Mouse (Mus musculus) hindbrain, embryonic 14.5 days (tissue): Measurements from ENCODE around the gene Slc36a4. TPM values are rescaled to one million over a fixed set of nuclear protein-coding genes. Genes with fewer than 3 reads are reported as not detected.

ENCODE experiments used
- ATAC-seq: fragments of 200-750 bp; cut with Nextera tagmentation; 2 replicates; pipeline ENCODE4 v1.8.0; 2017; ENCODE audit warnings: moderate number of reproducible peaks, mild to moderate bottlenecking, moderate TSS enrichment, moderate library complexity; ENCODE audit not compliant: low FRiP score
- DNase-seq: peaks from one replicate; pipeline ENCODE4 v3.0.0-alpha.2; 2015; ENCODE audit warnings: low spot score
- H3K27ac ChIP-seq: fragments of 300-500 bp; sonication (generic); 2 replicates; pipeline ENCODE4 v1.5.1; 2014; ENCODE audit warnings: mild to moderate bottlenecking, moderate library complexity
- H3K27me3 ChIP-seq: fragments of 300-500 bp; sonication (generic); 2 replicates; pipeline ENCODE4 v1.6.1; 2014; ENCODE audit warnings: mild to moderate bottlenecking, low read length, mixed read lengths; ENCODE audit not compliant: control insufficient read depth, insufficient read depth
- H3K36me3 ChIP-seq: fragments of 300-500 bp; sonication (generic); replicated peaks from 2 replicates; pipeline ENCODE4 v1.6.1; 2014; ENCODE audit not compliant: control insufficient read depth, insufficient read depth
- H3K4me1 ChIP-seq: fragments of 300-500 bp; sonication (generic); replicated peaks from 2 replicates; pipeline ENCODE4 v1.6.1; 2014; ENCODE audit warnings: antibody characterized with exemption, low read length, mixed read lengths; ENCODE audit not compliant: control insufficient read depth, insufficient read depth
- H3K4me2 ChIP-seq: fragments of 300-500 bp; sonication (generic); replicated peaks from 2 replicates; pipeline ENCODE4 v1.6.1; 2014; ENCODE audit warnings: mild to moderate bottlenecking, moderate library complexity
- H3K4me3 ChIP-seq: fragments of 300-500 bp; sonication (generic); replicated peaks from 2 replicates; pipeline ENCODE4 v1.5.1; 2014; ENCODE audit warnings: mild to moderate bottlenecking, low read length
- H3K9ac ChIP-seq: fragments of 300-500 bp; sonication (generic); 2 replicates; pipeline ENCODE4 v1.6.1; 2014
- H3K9me3 ChIP-seq: fragments of 300-500 bp; sonication (generic); 2 replicates; pipeline ENCODE4 v1.6.1; 2016; ENCODE audit warnings: low read length; ENCODE audit not compliant: control insufficient read depth
- WGBS: fragments of 180-500 bp; shearing (Covaris S2); extraction: QIAGEN DNeasy Blood & Tissue Kit; methylation state at CpG from one replicate; pipeline ENCODE4 v1.1.7; 2014; 5-methylcytosine and 5-hydroxymethylcytosine counted together
- polyA plus RNA-seq: library from polyadenylated mRNA; unstranded; fragments of >200 nt; fragmentation: Nextera tagmentation; extraction: Ambion mirVana; gene quantifications from 2 replicates; pipeline ENCODE4 v1.2.1, GENCODE M21; 2014

Slc36a4 gene
- 41.1 and 48.1 TPM in 2 replicates for polyA plus RNA-seq

GRCm38 (mm10) chr9:15709599-15710381, at the start of gene Slc36a4:
TSS of gene Slc36a4 (plus strand) at chr9:15709738.
- no peaks in the 10 kb centered on the region for H3K9me3 ChIP-seq
- WGBS: under 1% methylated on average over 62 of the region's 75 CpGs
- H3K4me3 ChIP-seq: peak within 1 kb of the TSS; percentile 79
- H3K4me1 ChIP-seq: peaks cover 26% of the 10 kb centered on the region
- no peaks in the 10 kb centered on the region for H3K36me3 ChIP-seq
- H3K27ac ChIP-seq: peak within 1 kb of the TSS; percentile 93
- peak within 1 kb of the TSS; percentile 87 for H3K9ac ChIP-seq
- ATAC-seq (peak; percentile 93), DNase-seq (peak; percentile 78)
- no peaks in the 10 kb centered on the region for H3K27me3 ChIP-seq
- H3K4me2 ChIP-seq: peak within 1 kb of the TSS; percentile 79

GRCm38 (mm10) chr9:15664606-15665005, 44.9 kb upstream of the Slc36a4 start:
- H3K9ac ChIP-seq: no peak overlapping the region
- no peak for DNase-seq

GRCm38 (mm10) chr9:15669452-15669851, 40.1 kb upstream of the Slc36a4 start:
- Histone ChIP-seq H3K27ac (no peak overlapping the region), H3K4me1 (0 out of 2 replicates have a peak, but pooled peaks cover 2% of the 10 kb centered on the region), H3K9ac (no peak overlapping the region), H3K4me2 (no peak overlapping the region), H3K27me3 (no peaks in the 10 kb centered on the region), H3K4me3 (no peak overlapping the region), H3K36me3 (no peaks in the 10 kb centered on the region), H3K9me3 (no peaks in the 10 kb centered on the region)
- ATAC-seq: no peak
- WGBS: 75% methylated on average over 3 of the region's 3 CpGs
- no peak for DNase-seq

More at GRCm38 (mm10) chr9:15664606-15665005, 44.9 kb upstream of the Slc36a4 start:
- Histone ChIP-seq H3K4me3 (no peak overlapping the region), H3K9me3 (no peaks in the 10 kb centered on the region), H3K27me3 (no peaks in the 10 kb centered on the region), H3K4me1 (no peaks in the 10 kb centered on the region), H3K36me3 (no peaks in the 10 kb centered on the region), H3K27ac (no peak overlapping the region), H3K4me2 (no peak overlapping the region)
- WGBS: 84% methylated on average over 7 of the region's 7 CpGs
- no peak for ATAC-seq

- no peak for DNase-seq
- Histone ChIP-seq H3K4me1 (0 out of 2 replicates have a peak, but pooled peaks cover 2% of the 10 kb centered on the region), H3K27me3 (no peaks in the 10 kb centered on the region), H3K36me3 (no peaks in the 10 kb centered on the region), H3K4me2 (no peak overlapping the region), H3K4me3 (no peak overlapping the region), H3K9ac (no peak overlapping the region), H3K9me3 (no peaks in the 10 kb centered on the region), H3K27ac (no peak overlapping the region)
- ATAC-seq: peak; percentile 14; the same call in 1 of the 2 replicates
- 36% methylated on average over 5 of the region's 5 CpGs for WGBS
These were observed 39.5 kb upstream of the Slc36a4 start for GRCm38 (mm10) chr9:15670002-15670527.

- DNase-seq (no peak), ATAC-seq (no peak)
- H3K9me3 ChIP-seq: no peaks in the 10 kb centered on the region
- H3K4me1 ChIP-seq: 0 out of 2 replicates have a peak, but pooled peaks cover 2% of the 10 kb centered on the region
- H3K4me2 ChIP-seq: no peak overlapping the region
- no peak overlapping the region for H3K4me3 ChIP-seq
- WGBS: 39% methylated on average over 1 of the region's 1 CpGs
- no peaks in the 10 kb centered on the region for H3K27me3 ChIP-seq
- H3K27ac ChIP-seq: no peak overlapping the region
- H3K36me3 ChIP-seq: no peaks in the 10 kb centered on the region
- H3K9ac ChIP-seq: no peak overlapping the region
These were observed 37.3 kb upstream of the Slc36a4 start for GRCm38 (mm10) chr9:15672251-15672650.

GRCm38 (mm10) chr9:15681855-15682466, 27.6 kb upstream of the Slc36a4 start:
- H3K4me2 ChIP-seq: no peak overlapping the region
- H3K9me3 ChIP-seq: no peaks in the 10 kb centered on the region
- whole genome bisulfite sequencing: 42% methylated on average over 2 of the region's 2 CpGs
- ATAC-seq: peak; percentile 91
- H3K27ac ChIP-seq: no peak overlapping the region
- no peaks in the 10 kb centered on the region for H3K27me3 ChIP-seq
- H3K4me3 ChIP-seq: no peak overlapping the region
- no peaks in the 10 kb centered on the region for H3K36me3 ChIP-seq
- H3K4me1 ChIP-seq: no peaks in the 10 kb centered on the region
- H3K9ac ChIP-seq: no peak overlapping the region
- peak; percentile 82 for DNase-seq

GRCm38 (mm10) chr9:15685215-15685614, 24.3 kb upstream of the Slc36a4 start:
- H3K4me3 ChIP-seq: no peak overlapping the region
- 17% methylated on average over 4 of the region's 4 CpGs for WGBS
- DNase-seq: peak; percentile 95
- no peak overlapping the region for H3K9ac ChIP-seq
- H3K27me3 ChIP-seq: no peaks in the 10 kb centered on the region
- no peaks in the 10 kb centered on the region for H3K36me3 ChIP-seq
- H3K9me3 ChIP-seq: no peaks in the 10 kb centered on the region
- no peak overlapping the region for H3K4me2 ChIP-seq
- no peaks in the 10 kb centered on the region for H3K4me1 ChIP-seq
- ATAC-seq: peak; percentile 74
- H3K27ac ChIP-seq: no peak overlapping the region

- H3K27me3 ChIP-seq: no peaks in the 10 kb centered on the region
- WGBS: 96% methylated on average over 5 of the region's 5 CpGs
- no peak overlapping the region for H3K9ac ChIP-seq
- H3K4me2 ChIP-seq: no peak overlapping the region
- no peak overlapping the region for H3K4me3 ChIP-seq
- DNase-seq (no peak), ATAC-seq (no peak)
- no peaks in the 10 kb centered on the region for H3K9me3 ChIP-seq
- no peaks in the 10 kb centered on the region for H3K4me1 ChIP-seq
- no peak overlapping the region for H3K27ac ChIP-seq
- no peaks in the 10 kb centered on the region for H3K36me3 ChIP-seq
These were observed 22.2 kb upstream of the Slc36a4 start for GRCm38 (mm10) chr9:15687358-15687757.

- no peak overlapping the region for H3K9ac ChIP-seq
- no peaks in the 10 kb centered on the region for H3K4me1 ChIP-seq
- H3K4me3 ChIP-seq: no peak overlapping the region
- H3K4me2 ChIP-seq: no peak overlapping the region
- no peaks in the 10 kb centered on the region for H3K36me3 ChIP-seq
- WGBS: 81% methylated on average over 4 of the region's 4 CpGs
- ATAC-seq: no peak
- H3K27me3 ChIP-seq: no peaks in the 10 kb centered on the region
- no peak overlapping the region for H3K27ac ChIP-seq
- no peak for DNase-seq
- no peaks in the 10 kb centered on the region for H3K9me3 ChIP-seq
These were observed 15.7 kb upstream of the Slc36a4 start for GRCm38 (mm10) chr9:15693847-15694246.
